Mouse (Mus musculus) intestine, embryonic 15.5 days (tissue): ENCODE measurements around the gene Snap91. TPM values are rescaled to one million over a fixed set of nuclear protein-coding genes. Genes with fewer than 3 reads are reported as not detected.

ENCODE experiments used
- ATAC-seq: fragments of 200-750 bp; cut with Nextera tagmentation; 2 replicates; pipeline ENCODE4 v1.8.0; 2017; ENCODE audit warnings: moderate TSS enrichment, moderate library complexity
- H3K27ac ChIP-seq: fragments of 300-500 bp; sonication (generic); 2 replicates; pipeline ENCODE4 v1.5.1; 2015; ENCODE audit warnings: mild to moderate bottlenecking, inconsistent platforms
- H3K27me3 ChIP-seq: fragments of 300-500 bp; sonication (generic); replicated peaks from 2 replicates; pipeline ENCODE4 v1.6.1; 2015; ENCODE audit warnings: inconsistent platforms
- H3K36me3 ChIP-seq: fragments of 300-500 bp; sonication (generic); 2 replicates; pipeline ENCODE4 v1.6.1; 2015; ENCODE audit warnings: inconsistent platforms
- H3K4me1 ChIP-seq: fragments of 300-500 bp; sonication (generic); replicated peaks from 2 replicates; pipeline ENCODE4 v1.6.1; 2015; ENCODE audit warnings: inconsistent platforms
- H3K4me2 ChIP-seq: fragments of 300-500 bp; sonication (generic); replicated peaks from 2 replicates; pipeline ENCODE4 v1.6.1; 2015; ENCODE audit warnings: mild to moderate bottlenecking, inconsistent platforms
- H3K4me3 ChIP-seq: fragments of 300-500 bp; sonication (generic); replicated peaks from 2 replicates; pipeline ENCODE4 v1.5.1; 2015; ENCODE audit warnings: inconsistent platforms
- H3K9ac ChIP-seq: fragments of 300-500 bp; sonication (generic); 2 replicates; pipeline ENCODE4 v1.6.1; 2015; ENCODE audit warnings: inconsistent platforms
- H3K9me3 ChIP-seq: fragments of 300-500 bp; sonication (generic); 2 replicates; pipeline ENCODE4 v1.6.1; 2016; ENCODE audit warnings: inconsistent platforms
- WGBS: fragments of 180-500 bp; shearing (Covaris S2); methylation state at CpG from one replicate; pipeline ENCODE4 v1.1.7; 2015; 5-methylcytosine and 5-hydroxymethylcytosine counted together
- polyA plus RNA-seq: library from polyadenylated mRNA; unstranded; fragments of >200 nt; fragmentation: Nextera tagmentation; extraction: Ambion mirVana; gene quantifications from 2 replicates; pipeline ENCODE4 v1.2.1, GENCODE M21; 2015

Gene Snap91
- polyA plus RNA-seq = 4.7 and 5.5 TPM in 2 replicates

GRCm38 (mm10) chr9:86880113-86880972 lies at the start of gene Snap91:
Snap91 (minus strand) TSS chr9:86880654.
- peak; percentile 84 for ATAC-seq
- Histone ChIP-seq H3K36me3 (no peaks in the 10 kb centered on the region), H3K4me1 (peaks cover 13% of the 10 kb centered on the region; the same call in 1 of the 2 replicates), H3K9me3 (no peaks in the 10 kb centered on the region), H3K4me3 (peak within 1 kb of the TSS; percentile 66), H3K27me3 (peaks cover 33% of the 10 kb centered on the region), H3K27ac (no peak within 1 kb of the TSS), H3K9ac (peak within 1 kb of the TSS; percentile 47), H3K4me2 (peak within 1 kb of the TSS; percentile 100)
- WGBS = under 1% methylated on average over 99 of the region's 104 CpGs

DNA sequence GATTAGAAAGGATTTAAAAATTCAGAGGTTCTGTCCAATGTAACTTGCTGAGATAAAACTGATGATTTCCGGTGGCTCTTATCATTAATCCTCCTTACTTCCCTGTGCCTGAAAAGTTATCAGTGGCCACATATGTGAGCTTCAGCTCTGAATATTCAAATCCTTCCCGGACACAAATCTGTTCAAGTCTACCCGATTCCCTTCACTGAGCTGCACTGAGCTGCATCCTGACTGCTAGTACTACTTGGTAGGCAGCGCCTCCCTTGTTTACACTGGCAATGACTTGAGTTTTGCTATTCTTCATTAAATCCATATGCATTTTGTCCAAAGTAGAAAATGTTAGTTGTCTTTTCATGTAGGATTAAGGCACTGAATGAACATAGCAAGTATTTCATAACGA lies 46.1 kb upstream of the Snap91 start:
- H3K4me3 ChIP-seq = no peak overlapping the region
- H3K4me1 ChIP-seq = no peaks in the 10 kb centered on the region
- no peak for ATAC-seq
- no peaks in the 10 kb centered on the region for H3K27me3 ChIP-seq
- no peaks in the 10 kb centered on the region for H3K36me3 ChIP-seq
- no peak overlapping the region for H3K9ac ChIP-seq
- no peaks in the 10 kb centered on the region for H3K9me3 ChIP-seq
- H3K4me2 ChIP-seq = no peak overlapping the region
- WGBS = 83% methylated on average over 5 of the region's 5 CpGs
- no peak overlapping the region for H3K27ac ChIP-seq

DNA sequence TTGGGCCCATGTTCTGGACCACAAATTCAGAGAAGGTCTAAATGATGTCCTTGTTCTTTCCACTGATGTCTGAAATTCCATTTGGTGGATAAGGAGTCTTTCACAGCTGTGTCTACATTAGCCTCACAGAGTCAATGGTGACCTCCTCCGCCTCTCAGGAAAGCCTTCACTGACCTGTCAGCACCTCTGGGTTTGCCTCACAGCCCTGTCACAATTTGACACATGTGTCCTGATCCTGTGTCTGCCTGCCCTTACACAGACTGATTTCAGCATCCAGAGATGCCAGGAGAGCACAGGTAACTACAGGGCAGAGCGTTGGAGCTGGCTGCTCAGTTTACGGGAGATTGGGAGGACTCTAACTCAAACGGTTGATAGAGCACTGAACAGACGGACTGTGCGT lies 45.2 kb upstream of the Snap91 start:
- no peaks in the 10 kb centered on the region for H3K9me3 ChIP-seq
- H3K4me2 ChIP-seq = no peak overlapping the region
- no peak overlapping the region for H3K4me3 ChIP-seq
- no peaks in the 10 kb centered on the region for H3K4me1 ChIP-seq
- 80% methylated on average over 6 of the region's 6 CpGs for WGBS
- H3K36me3 ChIP-seq = no peaks in the 10 kb centered on the region
- ATAC-seq = no peak
- no peak overlapping the region for H3K27ac ChIP-seq
- H3K9ac ChIP-seq = no peak overlapping the region
- H3K27me3 ChIP-seq = no peaks in the 10 kb centered on the region

DNA sequence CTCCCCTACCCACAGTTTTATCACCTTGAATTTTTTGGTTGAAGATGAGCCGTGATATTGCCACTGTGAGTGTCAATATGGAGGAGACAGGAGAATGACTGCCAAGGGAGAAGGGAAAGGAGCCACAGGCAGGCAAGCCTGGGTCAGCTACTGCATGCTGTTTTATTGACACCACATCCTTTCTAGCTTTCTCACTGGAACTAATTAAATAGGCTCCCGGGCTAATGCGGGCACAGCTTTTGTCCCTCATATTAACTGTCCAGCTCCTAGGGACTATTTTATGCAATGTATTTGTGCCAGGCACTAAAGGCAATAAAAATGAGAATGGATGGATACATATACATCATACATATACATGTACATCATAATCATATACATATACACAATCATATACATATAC lies 42.0 kb upstream of the Snap91 start:
- H3K9me3 ChIP-seq = no peaks in the 10 kb centered on the region
- ATAC-seq = no peak
- H3K36me3 ChIP-seq = no peaks in the 10 kb centered on the region
- H3K4me3 ChIP-seq = no peak overlapping the region
- no peak overlapping the region for H3K27ac ChIP-seq
- no peak overlapping the region for H3K4me2 ChIP-seq
- H3K4me1 ChIP-seq = no peaks in the 10 kb centered on the region
- 83% methylated on average over 3 of the region's 3 CpGs for WGBS
- H3K27me3 ChIP-seq = no peaks in the 10 kb centered on the region
- H3K9ac ChIP-seq = no peak overlapping the region

DNA sequence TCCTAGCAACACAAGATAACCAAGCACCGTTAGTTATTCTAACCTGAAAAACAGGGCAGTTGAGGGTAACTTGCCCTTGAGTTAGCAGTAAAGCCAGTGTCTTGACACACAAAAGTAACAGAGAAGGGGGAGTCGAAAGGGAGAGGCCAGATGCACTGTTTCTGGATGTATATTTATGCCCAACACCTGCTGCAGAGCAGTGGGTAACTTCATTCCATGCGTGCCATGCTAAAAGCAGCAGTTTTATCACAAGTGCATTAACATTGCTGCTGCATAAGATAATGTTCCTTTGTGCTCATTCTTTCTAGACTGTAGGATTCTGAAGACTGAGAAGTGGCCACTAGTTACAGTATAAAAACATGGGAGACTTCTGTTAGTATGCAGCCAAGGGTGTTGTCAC lies 36.1 kb upstream of the Snap91 start:
- WGBS = 75% methylated on average over 3 of the region's 3 CpGs

GRCm38 (mm10) chr9:86899502-86900199 lies 19.2 kb upstream of the Snap91 start:
- Histone ChIP-seq H3K4me3 (no peak overlapping the region), H3K9me3 (no peaks in the 10 kb centered on the region), H3K4me2 (no peak overlapping the region), H3K9ac (no peak overlapping the region), H3K27ac (no peak overlapping the region), H3K4me1 (no peaks in the 10 kb centered on the region), H3K27me3 (no peaks in the 10 kb centered on the region), H3K36me3 (no peaks in the 10 kb centered on the region)
- WGBS = 55% methylated on average over 4 of the region's 4 CpGs
- no peak for ATAC-seq

More for the DNA sequence above, 36.1 kb upstream of the Snap91 start:
- no peaks in the 10 kb centered on the region for H3K27me3 ChIP-seq
- no peak overlapping the region for H3K4me3 ChIP-seq
- no peaks in the 10 kb centered on the region for H3K36me3 ChIP-seq
- no peak overlapping the region for H3K9ac ChIP-seq
- H3K9me3 ChIP-seq = no peaks in the 10 kb centered on the region
- no peak overlapping the region for H3K4me2 ChIP-seq
- no peaks in the 10 kb centered on the region for H3K4me1 ChIP-seq
- ATAC-seq = no peak
- no peak overlapping the region for H3K27ac ChIP-seq

- Histone ChIP-seq H3K27ac (no peak overlapping the region), H3K27me3 (peaks cover 33% of the 10 kb centered on the region), H3K4me1 (peaks cover 13% of the 10 kb centered on the region; the same call in 1 of the 2 replicates), H3K4me3 (peak overlapping the region; percentile 66), H3K9ac (peak overlapping the region; percentile 47), H3K36me3 (no peaks in the 10 kb centered on the region), H3K4me2 (peak overlapping the region; percentile 100), H3K9me3 (no peaks in the 10 kb centered on the region)
- 2% methylated on average over 74 of the region's 75 CpGs for WGBS
- peak; percentile 76 for ATAC-seq
Observed at GRCm38 (mm10) chr9:86879216-86880112, 990 bp downstream of the Snap91 start.

DNA sequence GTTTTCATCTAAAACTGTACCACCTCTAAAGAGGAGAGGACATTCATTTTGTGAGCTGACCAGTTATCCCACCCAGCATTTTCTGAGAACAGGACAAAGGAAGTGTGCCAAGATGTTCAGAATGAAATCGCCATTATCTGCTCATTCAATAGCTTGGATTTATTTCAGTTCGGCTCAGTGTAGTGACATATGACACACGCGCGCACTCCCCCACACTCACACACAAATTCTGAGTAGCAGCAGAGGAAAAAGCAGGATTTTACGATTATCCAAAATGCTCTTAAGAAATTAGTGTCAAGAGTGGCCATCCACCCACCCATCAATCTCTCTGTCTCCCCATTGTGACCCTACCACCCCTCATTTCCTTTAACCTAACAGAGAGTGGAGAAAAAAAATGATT lies 1.7 kb downstream of the Snap91 start:
- ATAC-seq = no peak
- WGBS = 70% methylated on average over 6 of the region's 6 CpGs
- peaks cover 33% of the 10 kb centered on the region for H3K27me3 ChIP-seq
- H3K27ac ChIP-seq = no peak overlapping the region
- no peak overlapping the region; the same call in 1 of the 2 replicates for H3K4me3 ChIP-seq
- no peaks in the 10 kb centered on the region for H3K36me3 ChIP-seq
- H3K9ac ChIP-seq = no peak overlapping the region
- 0 out of 2 replicates have a peak overlapping the region, but pooled peaks have one; percentile 100 for H3K4me2 ChIP-seq
- H3K9me3 ChIP-seq = no peaks in the 10 kb centered on the region
- peaks cover 13% of the 10 kb centered on the region; the same call in 1 of the 2 replicates for H3K4me1 ChIP-seq

- H3K4me2 ChIP-seq = no peak overlapping the region
- H3K27ac ChIP-seq = no peak overlapping the region
- H3K27me3 ChIP-seq = peaks cover 7% of the 10 kb centered on the region
- H3K9ac ChIP-seq = no peak overlapping the region
- H3K4me3 ChIP-seq = no peak overlapping the region
- no peaks in the 10 kb centered on the region for H3K9me3 ChIP-seq
- no peaks in the 10 kb centered on the region for H3K36me3 ChIP-seq
- no peaks in the 10 kb centered on the region for H3K4me1 ChIP-seq
- 82% methylated on average over 4 of the region's 4 CpGs for WGBS
- ATAC-seq = no peak
Observed at GRCm38 (mm10) chr9:86873681-86874080, 6.8 kb downstream of the Snap91 start.

DNA sequence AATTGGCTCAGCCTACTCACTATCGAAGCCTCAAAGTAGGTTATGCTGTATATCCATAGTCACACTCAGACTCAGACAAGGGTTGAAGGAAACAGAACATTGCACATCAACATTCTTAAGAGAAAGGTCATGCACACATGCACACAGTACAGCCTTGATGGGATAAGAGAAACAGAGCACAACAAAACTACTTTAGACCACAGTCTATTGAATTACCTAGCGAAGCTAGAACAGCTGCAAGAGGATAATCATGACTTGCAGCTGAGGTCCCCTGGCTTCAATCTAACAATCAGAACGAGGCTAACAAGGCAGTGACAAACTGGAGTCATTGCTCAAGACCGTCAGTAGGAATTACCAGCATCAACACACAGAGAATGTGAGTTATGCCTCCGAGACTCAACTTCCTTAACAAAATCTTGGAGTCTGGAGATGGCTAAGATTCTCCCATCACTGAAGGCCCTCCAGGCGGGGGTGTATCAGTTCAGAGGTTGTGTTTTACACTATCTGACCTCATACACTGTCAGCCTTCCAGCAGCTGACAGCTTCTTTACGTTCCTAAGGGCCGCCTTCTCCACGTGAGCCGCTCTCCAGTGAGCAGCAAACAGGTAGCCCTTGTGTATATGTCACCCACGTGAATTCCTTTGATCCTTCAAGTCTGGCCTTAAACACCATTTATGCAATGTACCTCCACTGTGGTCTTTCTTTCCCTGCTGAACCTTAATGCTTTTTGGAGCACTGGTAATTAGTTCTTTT lies 10.7 kb downstream of the Snap91 start:
- Histone ChIP-seq H3K4me3 (no peak overlapping the region), H3K27ac (no peak overlapping the region), H3K27me3 (no peaks in the 10 kb centered on the region), H3K4me1 (no peaks in the 10 kb centered on the region), H3K36me3 (no peaks in the 10 kb centered on the region), H3K9me3 (no peaks in the 10 kb centered on the region), H3K9ac (no peak overlapping the region), H3K4me2 (no peak overlapping the region)
- no peak for ATAC-seq
- WGBS = 55% methylated on average over 11 of the region's 11 CpGs

GRCm38 (mm10) chr9:86858101-86858500 lies 22.4 kb downstream of the Snap91 start:
- ATAC-seq = no peak
- Histone ChIP-seq H3K9ac (no peak overlapping the region), H3K9me3 (no peaks in the 10 kb centered on the region), H3K4me1 (no peaks in the 10 kb centered on the region), H3K27me3 (no peaks in the 10 kb centered on the region), H3K4me3 (no peak overlapping the region), H3K36me3 (no peaks in the 10 kb centered on the region), H3K27ac (no peak overlapping the region), H3K4me2 (no peak overlapping the region)
- 77% methylated on average over 4 of the region's 4 CpGs for WGBS
